Mouse (Mus musculus): ENCODE measurements around the gene Ncoa6.

- TF ChIP-seq CTCF (IDR thresholded peaks at IDR 0.05; ENCODE audit: low read depth, low read length) (no peak), POLR2A (IDR thresholded peaks at IDR 0.05; ENCODE audit: borderline replicate concordance, low read depth, low read length) (no peak)
These were observed 127.0 kb downstream of the Ncoa6 start for GRCm38 (mm10) chr2:155346670-155347069.

All from bone marrow macrophage, adult 2 months (primary cell).